Mouse (Mus musculus) stomach, postnatal 0 days (tissue): ENCODE measurements around the gene Usp49. TPM values are rescaled to one million over a fixed set of nuclear protein-coding genes. Genes with fewer than 3 reads are reported as not detected.

Experiments used
- ATAC-seq: fragments of 200-750 bp; cut with Nextera tagmentation; 2 replicates; pipeline ENCODE4 v1.8.0; 2017; ENCODE audit not compliant: low FRiP score, low TSS enrichment
- DNase-seq: peaks from one replicate; pipeline ENCODE4 v3.0.0-alpha.2; 2016; ENCODE audit warnings: low spot score
- H3K27ac ChIP-seq: fragments of 300-500 bp; sonication (generic); replicated peaks from 2 replicates; pipeline ENCODE4 v1.5.1; 2014; ENCODE audit warnings: mild to moderate bottlenecking, control low read depth
- H3K27me3 ChIP-seq: fragments of 300-500 bp; sonication (generic); 2 replicates; pipeline ENCODE4 v1.6.1; 2014; ENCODE audit warnings: low read length; ENCODE audit not compliant: control insufficient read depth, insufficient read depth
- H3K36me3 ChIP-seq: fragments of 300-500 bp; sonication (generic); 2 replicates; pipeline ENCODE4 v1.6.1; 2014; ENCODE audit warnings: low read length, mixed read lengths; ENCODE audit not compliant: control insufficient read depth, insufficient read depth
- H3K4me1 ChIP-seq: fragments of 300-500 bp; sonication (generic); replicated peaks from 2 replicates; pipeline ENCODE4 v1.6.1; 2014; ENCODE audit warnings: antibody characterized with exemption; ENCODE audit not compliant: control insufficient read depth, insufficient read depth
- H3K4me2 ChIP-seq: fragments of 300-500 bp; sonication (generic); replicated peaks from 2 replicates; pipeline ENCODE4 v1.6.1; 2014; ENCODE audit warnings: low read depth, mild to moderate bottlenecking, control low read depth, moderate library complexity
- H3K4me3 ChIP-seq: fragments of 300-500 bp; sonication (generic); 2 replicates; pipeline ENCODE4 v1.5.1; 2014; ENCODE audit warnings: low read depth, low read length, control low read depth
- H3K9ac ChIP-seq: fragments of 300-500 bp; sonication (generic); 2 replicates; pipeline ENCODE4 v1.6.1; 2014; ENCODE audit warnings: mild to moderate bottlenecking, low read length, control low read depth, mixed read lengths
- H3K9me3 ChIP-seq: fragments of 300-500 bp; sonication (generic); 2 replicates; pipeline ENCODE4 v1.6.1; 2016; ENCODE audit warnings: low read length; ENCODE audit not compliant: control insufficient read depth
- CTCF ChIP-seq: IDR thresholded peaks from 2 replicates; pipeline ENCODE4 v1.5.1; 2016; ENCODE audit warnings: antibody characterized with exemption, low read depth, mild to moderate bottlenecking, moderate library complexity
- EP300 ChIP-seq: optimal IDR thresholded peaks from 2 replicates; pipeline ENCODE3; 2016; ENCODE audit warnings: antibody characterized with exemption
- WGBS: fragments of 180-500 bp; shearing (Covaris S2); extraction: QIAGEN DNeasy Blood & Tissue Kit; methylation state at CpG from one replicate; pipeline ENCODE4 v1.1.7; 2014; 5-methylcytosine and 5-hydroxymethylcytosine counted together
- polyA plus RNA-seq: library from polyadenylated mRNA; unstranded; fragments of >200 nt; fragmentation: Nextera tagmentation; extraction: Ambion mirVana; gene quantifications from 2 replicates; pipeline ENCODE4 v1.2.1, GENCODE M21; 2015

Gene Usp49
- polyA plus RNA-seq, 1 experiment from 2014 or later, result 1.9 TPM

GRCm38 (mm10) chr17:47676581-47676980, 46.1 kb downstream of the Usp49 start:
- Histone ChIP-seq H3K4me1 (peaks cover 4% of the 10 kb centered on the region), H3K9me3 (no peaks in the 10 kb centered on the region), H3K4me3 (no peak overlapping the region), H3K4me2 (no peak overlapping the region), H3K9ac (no peak overlapping the region), H3K36me3 (0 out of 2 replicates have a peak, but pooled peaks cover 1% of the 10 kb centered on the region), H3K27ac (no peak overlapping the region), H3K27me3 (no peaks in the 10 kb centered on the region)
- TF ChIP-seq CTCF (peak; percentile 96), EP300 (no peak)
- ATAC-seq (no peak), DNase-seq (peak; percentile 76)
- WGBS, result 17% methylated on average over 9 of the region's 9 CpGs

GRCm38 (mm10) chr17:47678238-47678637, 47.7 kb downstream of the Usp49 start:
- no peak overlapping the region for H3K27ac ChIP-seq
- no peaks in the 10 kb centered on the region for H3K4me1 ChIP-seq

GRCm38 (mm10) chr17:47678702-47679101, 48.2 kb downstream of the Usp49 start:
- Histone ChIP-seq H3K27ac (no peak overlapping the region), H3K4me2 (no peak overlapping the region), H3K4me3 (no peak overlapping the region), H3K36me3 (0 out of 2 replicates have a peak, but pooled peaks cover 3% of the 10 kb centered on the region), H3K27me3 (no peaks in the 10 kb centered on the region), H3K9me3 (no peaks in the 10 kb centered on the region), H3K4me1 (no peaks in the 10 kb centered on the region), H3K9ac (no peak overlapping the region)
- DNase-seq (no peak), ATAC-seq (no peak)
- 67% methylated on average over 5 of the region's 5 CpGs for WGBS
- no peak for TF ChIP-seq EP300
- no peak for TF ChIP-seq CTCF

More at GRCm38 (mm10) chr17:47678238-47678637, 47.7 kb downstream of the Usp49 start:
- Histone ChIP-seq H3K9ac (no peak overlapping the region), H3K27me3 (no peaks in the 10 kb centered on the region), H3K4me3 (no peak overlapping the region), H3K9me3 (no peaks in the 10 kb centered on the region), H3K4me2 (no peak overlapping the region), H3K36me3 (0 out of 2 replicates have a peak, but pooled peaks cover 3% of the 10 kb centered on the region)
- no peak for DNase-seq
- TF ChIP-seq CTCF (no peak), EP300 (no peak)
- ATAC-seq, result peak; percentile 78; the same call in 1 of the 2 replicates
- 66% methylated on average over 5 of the region's 5 CpGs for WGBS

- ATAC-seq (no peak), DNase-seq (no peak)
- no peak overlapping the region for H3K4me3 ChIP-seq
- H3K4me2 ChIP-seq, result no peak overlapping the region
- no peak for TF ChIP-seq EP300
- no peak for TF ChIP-seq CTCF
- H3K27me3 ChIP-seq, result no peaks in the 10 kb centered on the region
- no peak overlapping the region for H3K9ac ChIP-seq
- WGBS, result 67% methylated on average over 4 of the region's 4 CpGs
- H3K9me3 ChIP-seq, result no peaks in the 10 kb centered on the region
- H3K36me3 ChIP-seq, result 0 out of 2 replicates have a peak, but pooled peaks cover 5% of the 10 kb centered on the region
- H3K27ac ChIP-seq, result no peak overlapping the region
- 0 out of 2 replicates have a peak, but pooled peaks cover 3% of the 10 kb centered on the region for H3K4me1 ChIP-seq
These were observed 52.3 kb downstream of the Usp49 start for GRCm38 (mm10) chr17:47682836-47683235.

- H3K27me3 ChIP-seq, result no peaks in the 10 kb centered on the region
- DNase-seq (peak; percentile 96), ATAC-seq (peak; percentile 91)
- 0 out of 2 replicates have a peak, but pooled peaks cover 3% of the 10 kb centered on the region for H3K4me1 ChIP-seq
- H3K4me3 ChIP-seq, result peak overlapping the region; percentile 79
- peak overlapping the region; percentile 82 for H3K27ac ChIP-seq
- under 1% methylated on average over 70 of the region's 70 CpGs for WGBS
- peak overlapping the region; percentile 94 for H3K4me2 ChIP-seq
- H3K9me3 ChIP-seq, result no peaks in the 10 kb centered on the region
- TF ChIP-seq CTCF (no peak), EP300 (no peak)
- 0 out of 2 replicates have a peak, but pooled peaks cover 2% of the 10 kb centered on the region for H3K36me3 ChIP-seq
- H3K9ac ChIP-seq, result peak overlapping the region; percentile 81
These were observed 57.2 kb downstream of the Usp49 start for GRCm38 (mm10) chr17:47687409-47688343.

- TF ChIP-seq EP300 (no peak), CTCF (no peak)
- Histone ChIP-seq H3K4me2 (peak within 1 kb of the TSS; percentile 94), H3K27me3 (no peaks in the 10 kb centered on the region), H3K36me3 (0 out of 2 replicates have a peak, but pooled peaks cover 2% of the 10 kb centered on the region), H3K9me3 (no peaks in the 10 kb centered on the region), H3K9ac (peak within 1 kb of the TSS; percentile 81), H3K4me1 (0 out of 2 replicates have a peak, but pooled peaks cover 3% of the 10 kb centered on the region), H3K27ac (peak within 1 kb of the TSS; percentile 82), H3K4me3 (peak within 1 kb of the TSS; percentile 79)
- DNase-seq, result no peak
- ATAC-seq, result no peak
- 0% methylated on average over 9 of the region's 9 CpGs for WGBS
These were observed 57.8 kb downstream of the Usp49 start, which contains the start of gene Tomm6 for GRCm38 (mm10) chr17:47688344-47688607. Gene Tomm6, minus strand, starts transcription at chr17:47688386.
